Mouse (Mus musculus) 3134 (cell line): ENCODE results near the gene Fam234a.
A peak's percentile ranks its signal among the peaks of the same experiment; 100 is the strongest.
"Not testable (repeated sequence)": the region's sequence is repeated elsewhere in the genome, so short reads cannot be mapped to it uniquely, and the experiment has no call there.

ENCODE experiments used
- DNase-seq: peaks from one replicate; pipeline ENCODE4 v3.0.0-alpha.2; 2011; ENCODE audit warnings: low spot score; ENCODE audit not compliant: insufficient read length; ENCODE audit errors: extremely low read depth

The Fam234a gene

DNA sequence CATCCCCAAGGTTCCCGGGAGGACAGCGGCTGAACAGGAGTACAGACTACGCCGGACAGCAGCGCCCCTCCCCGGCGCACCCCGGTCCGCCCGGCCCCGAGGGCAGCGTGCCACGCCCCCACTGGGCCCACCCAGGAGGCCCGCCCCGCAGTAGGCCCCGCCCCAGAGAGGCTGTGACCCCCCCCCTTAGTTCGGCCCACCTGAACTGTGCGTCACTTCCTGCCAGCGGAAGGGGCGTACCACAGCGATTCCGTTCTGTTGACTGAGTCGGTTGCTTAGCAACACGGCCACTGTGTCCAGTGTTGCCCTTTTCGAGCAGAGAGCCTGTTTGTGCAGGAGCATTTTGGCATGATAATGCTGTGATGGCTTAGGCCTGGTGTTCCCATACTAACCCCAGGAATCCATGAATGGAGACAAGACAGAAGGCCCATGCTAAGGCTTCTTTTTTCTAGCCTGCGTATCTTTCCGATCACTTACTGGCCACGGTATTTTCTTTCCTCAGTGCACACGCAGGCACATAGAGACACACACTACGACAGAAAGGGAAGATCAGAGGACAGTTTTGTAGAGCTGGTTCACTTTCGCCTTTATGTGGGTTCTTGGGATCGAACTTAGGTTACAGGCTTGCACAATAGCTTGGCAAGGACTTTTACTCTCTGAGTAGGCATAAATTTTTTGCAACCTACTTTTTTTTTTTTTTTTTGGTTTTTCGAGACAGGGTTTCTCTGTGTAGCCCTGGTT, at the start of gene Fam234a:
Gene Fam234a, minus strand, starts transcription at position 142 of the 741 bp plus-strand sequence.
- no peak for DNase-seq

DNA sequence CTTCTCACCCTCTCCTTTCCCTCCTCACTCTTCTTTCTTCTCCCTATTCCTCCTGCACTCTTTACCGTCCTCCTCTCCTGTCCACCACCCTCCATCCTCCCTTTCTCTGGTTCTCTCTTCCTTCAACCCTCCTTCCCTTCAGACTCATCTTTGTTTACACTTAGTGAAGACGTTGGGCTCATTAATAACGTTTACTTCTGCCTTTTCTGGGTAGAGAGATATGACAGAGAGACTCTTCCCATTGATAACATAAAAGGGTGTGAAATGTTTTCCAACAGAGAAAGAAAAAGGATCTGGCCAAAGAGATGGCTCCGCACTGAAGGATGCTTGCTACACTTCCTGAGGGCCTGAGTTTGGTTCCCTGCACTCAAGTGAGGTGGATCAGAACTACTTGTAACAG, 45.4 kb upstream of the Fam234a start:
- DNase-seq: no peak

DNA sequence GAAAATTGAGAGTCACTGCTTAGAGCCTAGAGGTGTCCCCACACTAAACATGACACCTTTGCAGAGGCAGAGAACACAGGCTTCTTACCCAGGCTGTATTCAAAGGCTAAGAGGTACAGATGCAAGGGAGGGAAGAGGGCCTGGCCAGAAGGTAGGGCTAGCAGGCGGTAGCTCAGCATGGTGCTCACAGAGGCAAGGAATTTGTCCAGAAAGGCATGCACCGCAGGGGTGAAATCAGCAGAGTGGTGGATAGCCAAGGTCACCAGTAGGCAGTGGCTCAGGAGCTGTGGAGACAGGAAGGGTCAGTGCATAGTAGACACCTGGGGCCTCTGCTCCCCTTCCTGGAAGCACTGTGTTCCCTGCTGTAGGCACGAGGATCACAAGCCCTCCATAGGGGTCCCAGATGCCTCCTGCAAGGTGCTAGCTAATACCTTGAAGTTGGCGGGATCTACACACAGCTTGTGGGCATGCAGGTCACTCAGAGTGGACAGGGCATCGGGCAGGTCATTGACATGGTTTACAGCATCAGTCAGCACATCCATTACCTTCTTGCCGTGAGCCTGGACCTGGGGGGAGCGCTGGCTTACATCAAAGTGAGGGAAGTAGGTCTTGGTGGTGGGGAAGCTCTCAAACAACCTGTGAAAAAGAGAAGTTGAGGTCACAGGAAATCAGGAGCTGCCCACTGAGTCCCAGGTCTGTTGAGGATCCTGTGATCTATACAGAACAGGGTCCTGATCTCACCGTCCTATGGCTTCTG, 42.3 kb upstream of the Fam234a start:
- DNase-seq: no peak

DNA sequence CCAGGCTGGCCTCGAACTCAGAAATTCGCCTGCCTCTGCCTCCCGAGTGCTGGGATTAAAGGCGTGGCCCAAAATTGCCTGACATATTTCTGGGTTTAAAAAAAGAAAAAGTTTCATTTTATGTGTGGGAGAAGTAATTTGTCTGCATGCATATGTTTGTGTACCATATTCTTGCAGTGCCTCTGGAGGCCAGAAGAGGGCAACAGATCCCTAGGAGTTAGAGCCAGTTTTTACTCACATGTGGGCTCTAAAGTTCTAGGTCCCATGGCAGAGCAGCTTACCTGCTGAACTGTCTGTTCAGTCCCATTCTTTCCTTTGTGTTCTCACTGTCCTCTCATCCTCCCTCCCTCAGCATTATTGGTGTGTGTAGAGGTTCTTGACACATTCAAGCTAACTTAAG, 32.7 kb upstream of the Fam234a start:
- no peak for DNase-seq

DNA sequence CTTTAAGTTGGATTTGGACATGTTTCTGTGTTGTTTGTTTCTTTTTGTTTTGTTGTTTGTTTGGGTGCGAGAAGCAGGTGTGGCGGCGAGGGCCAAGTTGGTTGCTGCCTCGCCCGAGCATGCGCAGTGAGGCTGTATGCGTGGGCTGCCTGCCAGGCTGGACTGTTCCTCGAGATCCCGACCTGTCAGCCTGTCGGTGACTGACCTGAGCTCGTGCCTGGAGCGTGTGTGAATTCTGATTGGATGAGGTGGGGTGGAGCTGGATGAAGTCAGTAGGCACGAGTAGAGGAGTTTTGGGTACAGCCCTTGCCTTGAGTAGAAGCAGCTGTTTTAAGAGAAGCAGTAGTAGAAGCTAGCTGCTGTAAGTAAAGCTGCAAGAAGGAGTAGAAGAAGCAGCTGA, 31.9 kb upstream of the Fam234a start:
- no peak for DNase-seq

DNA sequence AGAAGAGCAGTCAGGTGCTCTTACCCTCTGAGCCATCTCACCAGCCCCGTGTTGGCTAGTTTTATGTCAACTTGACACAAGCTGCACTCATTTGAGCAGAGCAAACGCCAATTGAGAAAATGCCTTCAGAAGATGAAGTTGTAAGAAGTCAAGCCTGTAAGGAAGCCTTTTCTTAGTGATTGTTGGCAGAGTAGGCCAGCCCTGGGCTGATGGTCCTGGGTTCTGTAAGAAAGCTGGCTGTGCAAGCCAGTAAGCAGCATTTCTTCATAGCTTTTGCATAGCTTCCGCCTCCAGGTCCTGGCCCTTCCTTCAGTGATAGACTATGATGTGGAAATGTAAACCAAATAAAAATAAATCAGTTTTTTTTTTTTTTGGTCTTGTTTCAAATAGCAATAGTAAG, 28.5 kb upstream of the Fam234a start:
- no peak for DNase-seq

DNA sequence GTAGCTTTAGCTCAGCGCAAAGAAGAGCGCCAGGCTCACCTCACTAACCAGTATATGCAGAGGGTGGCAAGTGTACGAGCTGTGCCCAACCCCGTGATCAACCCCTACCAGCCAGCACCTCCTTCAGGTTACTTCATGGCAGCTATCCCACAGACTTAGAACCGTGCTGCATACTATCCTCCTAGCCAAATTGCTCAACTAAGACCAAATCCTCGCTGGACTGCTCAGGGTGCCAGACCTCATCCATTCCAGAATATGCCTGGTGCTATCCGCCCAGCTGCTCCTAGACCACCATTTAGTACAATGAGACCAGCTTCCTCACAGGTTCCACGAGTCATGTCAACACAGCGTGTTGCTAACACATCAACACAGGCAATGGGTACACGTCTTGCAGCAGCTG, 25.5 kb upstream of the Fam234a start:
- not testable (repeated sequence) for DNase-seq

DNA sequence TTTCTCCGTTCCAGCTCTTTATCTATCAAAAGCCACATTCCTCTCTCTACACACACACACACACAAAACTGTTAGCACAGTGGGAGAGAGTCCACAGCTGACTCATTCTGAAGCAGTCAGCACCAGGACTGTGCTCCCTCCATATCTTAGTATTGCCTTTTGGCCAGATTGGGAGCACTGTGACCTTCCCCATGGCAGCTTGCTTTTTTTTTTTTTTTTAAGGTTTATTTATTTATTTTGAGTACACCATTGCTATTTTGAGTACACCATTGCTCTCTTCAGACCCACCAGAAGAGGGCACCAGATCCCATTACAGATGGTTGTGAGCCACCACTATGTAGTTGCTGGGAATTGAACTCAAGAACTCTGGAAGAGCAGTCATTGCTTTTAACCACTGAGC, 24.8 kb upstream of the Fam234a start:
- DNase-seq: no peak

DNA sequence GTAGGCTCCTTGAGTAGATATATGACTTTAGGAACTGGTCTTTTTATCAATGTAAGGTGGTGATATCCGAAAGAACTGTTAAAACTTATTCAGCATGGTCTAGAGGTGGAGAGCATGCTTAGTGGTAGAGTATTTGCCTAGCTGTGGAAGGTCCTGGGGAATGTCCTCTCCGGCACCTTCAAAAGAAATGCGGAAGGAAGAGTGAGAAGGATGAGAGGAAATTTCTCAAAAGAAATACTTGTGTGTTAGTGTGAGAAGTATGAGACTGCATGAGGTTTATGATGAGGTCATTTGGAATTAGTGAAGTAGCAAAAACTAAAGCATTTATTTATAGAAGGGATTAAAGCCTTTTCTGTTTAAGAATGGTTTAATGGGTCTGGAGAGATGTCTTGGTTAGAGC, 18.3 kb upstream of the Fam234a start:
- no peak for DNase-seq

DNA sequence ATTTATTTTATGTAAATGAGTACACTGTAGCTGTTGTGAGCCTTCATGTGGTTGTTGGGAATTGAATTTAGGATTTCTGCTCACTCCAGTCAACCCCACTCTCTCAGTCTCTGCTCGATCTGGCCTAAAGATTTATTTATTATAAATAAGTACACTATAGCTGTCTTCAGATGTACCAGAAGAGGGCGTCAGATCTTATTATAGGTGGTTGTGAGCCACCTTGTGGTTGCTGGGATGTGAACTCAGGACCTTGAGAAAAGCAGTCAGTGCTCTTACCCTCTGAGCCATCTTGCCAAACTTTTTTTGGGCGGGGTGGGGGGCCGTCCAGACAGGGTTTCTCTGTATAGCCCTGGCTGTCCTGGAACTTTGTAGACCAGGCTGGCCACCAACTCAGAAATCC, 17.8 kb upstream of the Fam234a start:
- no peak for DNase-seq

DNA sequence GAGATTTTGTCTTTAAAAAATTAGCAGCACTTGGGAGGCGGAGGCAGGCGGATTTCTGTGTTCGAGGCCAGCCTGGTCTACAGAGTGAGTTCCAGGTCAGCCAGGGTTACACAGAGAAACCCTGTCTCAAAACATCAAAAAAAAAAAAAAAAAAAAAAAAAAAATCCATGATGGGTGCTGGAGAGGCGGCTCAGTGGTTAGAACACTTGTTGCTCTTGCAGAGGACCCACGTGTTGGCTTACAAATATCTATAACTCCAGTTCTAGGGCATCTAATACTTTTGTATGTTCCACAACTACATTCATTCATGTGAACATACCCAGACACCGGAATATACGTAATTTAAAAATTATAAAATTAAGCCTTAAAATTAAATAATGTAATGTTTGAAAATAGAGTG, 11.3 kb upstream of the Fam234a start:
- DNase-seq: no peak

DNA sequence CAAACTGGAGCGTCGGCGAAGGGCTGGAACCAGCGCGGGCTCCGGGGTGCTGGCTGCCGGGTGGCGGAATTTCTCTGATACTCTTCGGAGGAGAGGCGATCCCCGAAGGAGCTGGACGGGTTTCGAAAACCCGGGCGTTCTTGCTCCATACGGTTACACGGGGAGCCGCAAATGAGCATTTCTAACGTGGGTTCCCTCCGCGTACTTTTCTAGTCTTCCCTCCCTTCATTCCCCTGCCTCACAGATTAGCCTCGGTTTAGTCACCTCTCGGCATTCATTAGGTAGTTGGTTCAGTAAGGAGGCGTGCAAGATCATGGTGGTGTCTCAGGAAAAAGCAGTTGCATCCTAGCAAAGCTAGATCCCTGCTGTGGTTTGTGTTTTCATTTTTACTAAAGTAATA, 9.4 kb upstream of the Fam234a start:
- DNase-seq: no peak

DNA sequence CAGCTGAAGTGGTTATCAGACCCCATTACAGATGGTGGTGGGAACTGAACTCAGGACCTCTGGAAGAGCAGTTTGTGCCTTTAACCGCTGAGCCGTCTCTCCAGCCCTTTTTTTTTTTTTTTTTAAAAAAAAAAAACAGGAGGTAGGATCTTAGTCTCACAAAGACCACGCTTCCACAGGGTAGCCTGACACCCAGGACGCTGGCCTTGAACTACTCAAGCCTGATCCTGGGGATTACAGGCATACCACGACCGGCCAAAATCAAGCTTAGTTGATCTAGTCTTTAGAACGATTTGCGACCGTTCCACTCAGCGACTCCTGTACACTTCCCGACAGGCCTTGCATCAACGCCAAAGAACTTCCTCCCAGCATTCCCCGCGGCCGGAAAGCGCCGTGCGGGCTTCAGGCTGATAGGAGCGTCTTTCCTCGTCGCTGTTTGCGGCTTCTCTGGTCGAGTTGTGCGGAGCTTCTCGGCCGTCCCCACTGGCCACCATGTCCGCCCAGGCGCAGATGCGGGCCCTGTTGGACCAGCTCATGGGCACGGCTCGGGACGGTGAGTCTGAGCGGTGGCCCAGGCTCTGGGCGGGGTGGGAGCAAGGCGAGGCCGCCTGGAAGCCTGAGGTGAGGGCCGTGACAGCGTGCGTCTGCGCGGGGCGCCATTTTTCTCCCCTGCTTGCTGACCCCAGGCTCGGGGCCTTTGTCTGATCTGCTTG, 8.7 kb upstream of the Fam234a start, which contains the start of gene Luc7l:
Gene Luc7l, plus strand, starts transcription at position 358 of the 713 bp plus-strand sequence.
- peak; percentile 91 for DNase-seq

DNA sequence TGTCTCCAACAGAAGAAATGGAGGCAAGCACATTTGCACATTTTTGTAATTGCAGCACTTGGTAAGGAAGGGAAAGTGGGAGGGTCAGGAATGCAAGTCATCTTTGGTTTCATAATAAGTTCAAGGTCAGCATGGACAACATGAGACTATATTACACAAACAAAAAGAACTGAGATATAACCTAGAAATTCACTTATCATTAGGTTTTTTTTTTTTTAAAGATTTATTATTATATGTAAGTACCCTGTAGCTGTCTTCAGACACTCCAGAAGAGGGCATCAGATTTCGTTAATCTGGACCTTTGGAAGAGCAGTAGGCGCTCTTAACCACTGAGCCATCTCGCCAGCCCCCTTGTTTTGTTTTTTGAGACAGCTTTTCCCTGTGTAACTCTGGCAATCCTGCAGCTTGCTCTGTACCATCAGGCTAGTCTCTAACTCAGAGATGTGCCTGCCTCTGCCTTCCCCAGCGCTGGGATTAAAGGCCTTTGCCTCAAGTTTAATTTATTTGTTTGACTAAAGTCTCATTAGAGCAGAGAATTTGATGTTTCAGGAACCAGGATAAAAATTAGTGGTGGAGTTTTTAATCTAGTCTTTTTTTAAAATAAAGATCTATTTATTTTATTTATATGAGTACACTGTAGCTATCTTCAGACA, 8.0 kb upstream of the Fam234a start:
- DNase-seq: peak; percentile 30

DNA sequence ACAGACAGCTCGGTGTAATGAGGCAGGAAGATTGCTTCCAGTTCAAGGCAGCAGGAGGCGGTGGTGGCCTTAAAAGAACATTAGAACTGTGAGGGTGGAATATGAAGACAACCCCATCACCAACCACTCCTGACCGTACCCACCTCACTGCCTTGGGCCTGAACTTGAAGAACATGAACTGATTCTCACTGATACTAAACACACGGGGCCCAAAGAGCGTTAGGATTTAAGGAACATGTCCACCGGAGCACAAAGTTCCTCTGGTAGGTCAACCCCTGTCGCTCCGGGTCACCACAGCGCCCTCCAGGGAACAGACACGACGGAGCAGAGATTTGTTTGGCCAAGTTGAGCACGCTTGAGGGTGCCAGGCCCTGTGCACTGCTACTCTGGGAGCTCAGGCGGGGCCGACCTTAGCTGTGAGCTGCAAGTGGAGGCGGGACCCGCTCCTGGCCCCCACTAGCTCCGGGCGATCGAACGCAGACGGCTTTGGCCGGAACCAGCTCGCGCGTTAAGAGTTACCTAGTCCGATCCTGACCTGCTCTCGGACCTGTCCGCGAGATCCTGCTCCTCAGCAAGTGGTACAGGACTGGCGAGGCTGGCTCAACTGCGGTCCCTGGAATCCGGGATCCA, 456 bp downstream of the Fam234a start:
- DNase-seq: peak; percentile 92

DNA sequence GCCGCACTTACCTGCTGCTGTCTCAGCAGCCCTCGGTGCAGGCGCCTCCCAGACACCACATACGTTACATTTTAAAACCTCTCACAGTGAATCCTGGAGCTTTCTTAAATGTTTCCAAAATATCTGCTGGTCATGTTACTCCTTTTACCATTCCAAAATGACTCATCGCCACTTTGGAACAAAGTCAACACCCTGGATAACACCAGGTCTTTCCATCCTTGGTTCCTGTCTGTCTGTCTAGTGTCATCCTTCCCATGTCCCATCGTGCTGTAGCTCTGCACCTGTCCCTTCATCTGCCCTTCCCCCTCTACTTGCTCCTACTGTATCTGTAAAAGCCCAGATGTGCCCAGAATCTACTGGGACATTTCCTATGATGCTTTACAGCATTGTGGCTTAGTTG, 3.1 kb downstream of the Fam234a start:
- DNase-seq: peak; percentile 60

DNA sequence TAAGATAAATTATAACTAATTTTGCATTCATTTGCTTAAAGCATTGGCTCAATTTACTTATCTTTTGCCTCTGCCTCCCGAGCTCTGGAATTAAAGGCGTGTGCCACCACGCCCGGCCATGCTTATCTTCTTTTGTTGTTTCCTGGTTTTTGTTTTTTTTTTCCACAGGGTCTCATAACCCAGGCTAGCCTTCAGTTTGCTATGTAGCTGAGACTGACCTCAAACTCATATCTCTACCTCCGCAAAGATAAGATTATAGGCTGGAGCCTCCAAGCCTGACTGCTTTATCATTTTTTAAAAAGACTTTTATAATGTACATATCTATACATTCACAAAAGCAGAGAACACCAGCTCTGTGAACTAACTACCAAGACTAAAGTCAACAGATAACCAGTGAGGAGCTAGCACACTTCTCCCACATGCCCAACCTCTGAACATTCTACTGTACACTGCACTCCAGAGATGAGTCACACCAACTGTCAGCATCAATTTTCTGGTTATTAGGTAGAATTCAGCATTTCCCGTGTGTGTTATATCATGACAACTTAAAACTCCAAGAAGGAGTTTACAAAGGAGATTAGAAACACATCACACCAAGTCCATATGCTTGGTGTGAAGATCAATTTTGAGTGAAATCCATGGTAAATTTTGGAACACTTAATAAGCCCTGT, 3.8 kb downstream of the Fam234a start:
- DNase-seq: no peak

DNA sequence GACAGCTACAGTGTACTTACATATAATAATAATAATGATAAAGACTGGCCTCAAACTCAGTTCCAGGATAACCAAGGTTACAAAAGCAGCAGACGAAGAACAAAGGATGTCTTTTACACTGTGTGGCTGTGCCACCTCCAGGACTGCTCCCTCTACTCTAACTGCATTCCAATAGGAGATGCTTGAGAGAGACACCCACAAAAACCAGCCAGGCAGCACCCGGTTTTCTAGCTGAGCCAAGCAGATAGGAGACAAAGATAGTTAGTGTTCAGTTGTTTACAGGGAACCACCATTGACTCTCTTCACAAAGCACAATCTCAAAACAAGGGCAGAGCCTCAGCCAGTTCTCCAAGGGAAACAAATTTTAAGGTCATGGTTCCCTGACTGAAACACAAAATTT, 4.5 kb downstream of the Fam234a start:
- DNase-seq: no peak

DNA sequence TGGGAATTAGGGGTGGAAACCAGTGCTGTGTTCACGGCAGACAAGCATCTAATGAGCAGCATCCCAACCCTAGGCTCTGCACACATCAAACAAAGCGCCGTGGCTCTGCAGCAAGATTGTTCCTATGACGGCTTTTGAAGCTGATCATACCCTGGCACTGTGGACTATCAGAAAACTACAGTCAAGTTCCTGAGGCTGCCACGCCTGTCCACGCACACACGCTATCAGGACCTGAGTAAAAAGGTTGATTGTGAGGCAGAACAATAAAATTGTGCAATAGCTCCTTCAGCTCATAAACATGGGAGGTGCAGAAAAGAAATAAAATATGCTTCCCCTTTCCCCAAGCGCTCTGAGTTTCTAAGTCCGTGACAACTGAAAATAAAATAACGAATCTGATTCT, 6.4 kb downstream of the Fam234a start:
- no peak for DNase-seq
